Mouse (Mus musculus) thymus, postnatal 36 days (tissue): ENCODE results near the gene Bnip3.

Source experiments
- DNase-seq, 2 experiments: peaks; one replicate each; pipeline ENCODE4 v3.0.0; 2022; ENCODE audit warnings: mixed read lengths in 2 of 2

The Bnip3 gene

DNA sequence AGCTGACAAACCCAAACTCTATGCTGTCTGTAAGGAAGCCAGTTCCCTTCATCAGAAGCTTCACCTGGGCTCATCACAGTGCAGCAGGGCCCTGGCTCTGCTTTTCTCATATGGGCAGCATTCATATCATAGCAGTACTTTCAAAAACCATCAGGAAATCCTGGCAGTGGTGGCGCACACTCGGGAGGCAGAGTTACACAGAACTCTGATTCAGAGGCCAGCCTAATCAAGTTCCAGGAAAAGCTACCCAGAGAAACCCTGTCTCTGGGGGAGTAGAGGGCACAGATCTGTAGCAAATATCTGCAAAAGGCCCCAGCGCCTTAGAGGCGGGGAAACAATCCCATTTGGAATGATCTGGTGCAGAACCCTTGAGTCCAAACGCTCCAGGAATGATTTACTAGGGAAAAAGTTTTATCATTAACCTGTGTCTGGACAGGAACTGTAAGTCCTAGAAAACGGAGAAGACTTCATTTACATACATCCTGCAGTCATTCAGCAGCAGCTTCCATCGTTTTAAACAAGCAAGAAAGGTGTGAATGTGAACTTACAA, 5.4 kb downstream of the Bnip3 start:
- DNase-seq: no peak

DNA sequence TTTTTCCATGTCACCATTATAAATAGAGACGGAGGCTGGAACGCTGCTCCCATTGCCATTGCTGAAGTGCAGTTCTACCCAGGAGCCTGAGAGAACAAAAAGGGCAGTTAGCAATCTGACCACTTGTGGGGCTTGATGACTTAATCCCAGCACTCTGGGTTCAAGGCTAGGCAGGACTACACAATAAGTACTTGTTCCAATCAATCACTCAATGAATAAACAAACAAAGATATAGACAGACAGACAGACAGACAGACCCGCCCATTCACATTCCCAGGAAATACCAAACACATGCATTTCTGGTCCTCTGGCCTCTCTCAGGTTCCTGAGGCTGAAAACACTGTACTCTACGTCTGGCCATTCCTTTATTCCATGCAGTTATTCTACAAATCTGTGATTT, 10.6 kb downstream of the Bnip3 start:
- no peak for DNase-seq

DNA sequence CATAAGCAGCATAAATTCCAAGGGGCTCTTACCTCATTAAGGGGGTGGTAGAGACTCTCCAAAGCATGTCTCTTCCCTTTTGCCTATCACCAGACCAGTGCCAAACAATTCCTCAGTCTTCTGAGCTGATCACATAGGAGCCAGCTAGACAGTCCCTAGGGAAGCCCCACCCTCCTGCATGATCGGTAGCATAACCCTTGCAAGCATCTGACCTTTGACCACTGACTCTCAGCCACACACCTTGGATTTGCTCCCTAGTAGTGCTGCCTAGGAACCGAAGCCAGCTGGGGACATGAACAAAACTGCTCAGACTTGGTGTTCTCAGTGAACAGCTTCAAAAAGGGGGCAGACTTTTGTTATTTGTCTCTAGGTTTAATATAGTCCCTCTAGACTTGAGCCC, 11.2 kb downstream of the Bnip3 start:
- no peak for DNase-seq

DNA sequence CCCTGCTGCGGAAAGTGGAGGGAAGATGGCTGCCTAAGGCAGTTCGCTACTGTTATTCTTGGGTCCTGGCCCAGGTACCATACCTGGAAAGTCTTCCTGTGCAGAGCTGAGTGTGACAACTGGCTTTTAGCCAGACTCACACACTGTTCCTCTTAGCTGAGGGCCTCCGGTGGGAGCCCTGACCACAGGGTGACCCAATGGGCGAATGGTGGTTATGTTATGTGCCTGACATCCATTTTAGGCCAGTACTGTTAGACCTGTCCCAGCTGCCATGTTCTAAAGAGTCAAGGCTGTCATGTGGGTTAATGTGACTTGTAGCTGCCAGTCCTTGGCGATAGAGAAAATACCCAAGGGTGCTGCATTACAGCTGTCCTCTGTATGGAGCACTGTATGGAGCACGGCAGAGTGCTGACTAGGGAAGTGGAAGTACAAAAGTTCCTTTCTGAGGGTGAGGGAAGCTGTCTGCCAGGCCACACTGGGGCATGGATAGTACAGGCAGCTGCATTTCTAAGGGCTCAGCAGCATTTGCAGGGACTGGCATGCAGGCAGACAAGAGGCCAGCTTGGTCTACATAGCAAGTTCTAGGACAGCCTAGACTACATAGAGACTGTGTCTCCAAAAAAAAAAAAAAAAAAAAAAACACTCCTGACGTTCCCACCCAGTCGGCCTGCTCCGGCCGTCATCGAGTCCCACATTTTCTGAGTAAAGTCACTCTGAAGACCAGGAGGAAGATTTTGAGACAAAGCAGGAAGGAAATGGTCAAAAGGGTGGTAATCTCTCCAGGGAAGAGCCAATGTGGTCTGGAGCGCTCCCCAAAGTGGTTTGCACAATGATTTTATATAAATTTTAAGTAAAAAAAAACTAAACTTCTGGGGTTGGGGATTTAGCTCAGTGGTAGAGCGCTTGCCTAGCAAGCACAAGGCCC, 23.7 kb downstream of the Bnip3 start:
- no peak for DNase-seq

DNA sequence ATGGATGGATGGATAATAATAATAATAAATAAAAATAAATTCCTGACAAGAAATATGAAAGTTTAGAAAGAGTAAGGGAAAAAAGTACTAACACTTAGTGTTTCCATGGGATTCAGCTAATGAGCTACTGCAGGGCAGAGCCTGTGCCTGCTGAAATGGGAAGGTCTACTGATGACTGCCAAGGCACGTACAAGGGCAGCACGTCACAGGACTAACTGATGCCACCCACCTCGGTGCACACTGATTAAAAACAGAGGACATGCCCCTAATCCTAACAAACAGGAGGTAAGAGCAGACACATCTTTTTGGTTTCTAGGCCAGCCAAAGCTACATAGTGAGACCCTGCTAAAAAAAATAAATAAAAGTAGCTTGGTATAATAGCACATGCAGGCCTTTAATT, 25.6 kb downstream of the Bnip3 start:
- no peak for DNase-seq

DNA sequence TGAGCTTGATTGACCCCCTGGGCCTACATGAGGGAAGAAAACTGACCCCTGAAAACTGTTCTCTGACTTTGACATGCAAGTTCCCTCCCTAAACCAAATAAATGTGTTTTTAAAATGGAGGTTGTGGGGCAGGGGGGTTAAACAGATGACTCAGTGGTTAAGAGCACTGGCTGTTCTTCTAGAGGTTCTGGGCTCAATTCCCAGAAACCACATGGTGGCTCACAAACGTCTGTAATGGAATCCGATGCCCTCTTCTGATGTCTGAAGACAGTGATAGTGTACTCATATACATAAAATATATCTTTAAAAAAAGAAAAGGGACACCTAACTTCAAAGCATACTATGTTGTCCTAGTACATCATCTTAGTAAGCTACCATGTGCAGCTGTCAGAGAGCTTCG, 34.3 kb downstream of the Bnip3 start:
- no peak for DNase-seq

DNA sequence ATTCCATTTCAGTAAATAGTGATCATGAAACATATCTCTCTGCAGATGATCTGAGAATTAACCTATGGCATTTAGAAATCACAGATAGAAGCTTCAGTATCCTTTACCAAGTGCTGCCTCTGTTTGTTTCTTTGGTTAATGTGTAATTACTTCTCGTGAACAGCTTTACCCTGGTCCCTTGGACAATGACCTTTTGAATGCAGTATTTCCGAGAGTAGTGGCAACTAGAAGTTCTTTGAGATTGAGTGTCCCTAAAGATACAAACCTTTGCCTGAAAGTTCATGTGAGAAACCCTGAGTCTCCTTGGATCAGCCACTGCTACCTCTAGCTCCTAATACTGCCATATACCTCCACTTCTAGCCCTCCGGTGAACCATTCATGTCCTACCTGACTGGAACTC, 36.4 kb downstream of the Bnip3 start:
- DNase-seq: no peak

DNA sequence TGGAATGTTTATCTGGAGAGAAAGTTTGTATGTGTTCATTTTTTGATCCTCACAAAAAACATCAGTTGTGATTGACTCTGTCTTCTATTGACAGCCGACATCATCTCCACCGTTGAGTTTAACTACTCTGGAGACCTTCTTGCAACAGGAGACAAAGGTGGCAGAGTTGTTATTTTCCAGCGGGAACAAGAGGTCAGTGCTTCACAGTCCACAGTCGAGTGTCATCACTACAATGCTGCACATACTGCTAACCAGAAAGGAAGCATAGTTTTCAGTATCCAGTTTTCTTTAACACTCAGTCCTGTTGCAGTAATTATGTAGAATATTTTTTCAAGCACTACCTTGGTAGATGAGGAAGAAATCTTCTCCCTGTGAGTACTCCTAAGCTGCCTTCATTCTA, 41.0 kb downstream of the Bnip3 start:
- no peak for DNase-seq

DNA sequence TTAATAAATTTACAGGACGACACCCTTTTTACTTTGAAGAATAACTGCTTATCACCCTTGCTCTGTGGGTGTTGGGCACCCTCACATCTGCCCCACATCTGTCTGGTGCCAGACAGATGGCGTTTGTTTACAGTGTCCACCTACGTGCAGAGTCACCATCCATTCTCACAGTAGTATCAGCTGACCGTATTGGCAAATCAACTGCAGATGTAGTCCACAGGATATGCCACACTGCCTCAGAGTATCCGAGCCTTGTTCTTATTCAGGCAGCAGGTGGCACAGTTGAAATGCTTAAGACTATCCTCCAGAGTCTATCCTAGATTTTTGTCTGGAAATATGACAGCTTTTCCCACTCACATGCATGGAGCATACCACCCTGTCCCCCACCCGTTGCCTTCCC, 42.0 kb downstream of the Bnip3 start:
- DNase-seq: no peak

DNA sequence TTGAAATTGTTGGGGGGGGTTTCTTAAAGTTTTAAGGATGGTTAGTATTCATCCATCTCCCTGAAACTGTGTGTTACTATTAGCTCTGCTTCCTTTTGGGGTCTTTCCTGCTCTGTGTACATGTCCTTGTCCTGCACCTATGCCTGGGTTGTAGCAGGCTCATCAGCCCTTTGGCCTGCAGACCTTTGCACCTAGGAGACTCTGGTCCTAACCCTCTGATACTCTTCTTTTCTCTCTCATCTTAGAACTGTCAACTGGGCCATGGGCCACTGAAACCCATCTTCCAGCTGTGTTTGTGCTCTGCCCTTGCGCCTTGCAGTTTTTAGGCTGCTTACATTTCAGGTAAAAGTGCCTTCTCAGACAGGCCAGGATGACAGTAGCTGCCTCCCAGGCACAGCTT, 44.5 kb downstream of the Bnip3 start:
- DNase-seq: no peak

DNA sequence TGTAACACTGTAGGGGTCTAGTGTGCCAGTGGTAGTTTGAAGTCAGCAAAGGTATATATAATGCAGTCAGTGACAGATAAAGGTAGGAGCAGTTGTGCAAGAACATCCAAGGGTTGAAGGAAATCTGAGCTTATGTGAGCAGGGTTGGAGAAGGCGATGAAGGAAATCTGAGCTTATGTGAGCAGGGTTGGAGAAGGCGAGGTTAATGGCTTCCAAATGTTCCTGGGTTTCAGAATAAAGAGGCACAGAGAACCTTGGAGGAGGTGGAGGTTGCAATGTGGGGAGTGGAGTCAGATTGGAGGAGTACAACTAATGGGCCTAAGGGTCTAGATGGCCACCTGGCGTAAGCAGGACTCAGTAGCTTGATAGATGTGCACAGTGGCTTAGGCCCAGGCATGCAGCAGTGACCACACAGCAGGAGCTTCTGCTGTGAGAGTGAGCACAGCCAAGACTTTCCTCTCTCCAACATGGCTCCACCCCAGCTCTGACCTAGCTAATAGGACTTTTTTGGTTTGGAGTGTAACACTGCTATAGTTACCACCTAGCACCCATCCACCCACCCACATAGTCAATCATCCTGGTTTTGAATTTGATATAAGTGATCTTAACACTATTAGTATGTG, 45.3 kb downstream of the Bnip3 start:
- DNase-seq: no peak

DNA sequence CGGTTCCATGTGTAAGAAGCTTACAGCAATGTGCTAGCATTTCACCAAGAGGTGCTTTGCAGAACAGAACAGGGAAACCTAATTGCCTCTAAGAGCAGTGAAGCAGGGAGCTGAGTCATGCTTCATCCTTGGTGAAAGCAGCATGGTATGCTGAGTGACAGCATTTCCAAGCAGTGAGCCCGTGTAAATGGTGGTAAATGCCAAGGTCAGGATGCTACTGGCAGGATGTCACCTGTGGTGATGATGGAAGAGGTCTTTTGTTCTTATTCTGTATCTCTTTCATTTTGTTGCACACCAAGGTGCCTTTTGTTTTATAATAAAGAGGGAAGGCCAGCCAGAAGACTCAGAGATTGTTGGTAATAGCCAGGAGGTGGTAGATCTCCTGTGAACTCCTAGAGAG, 52.6 kb downstream of the Bnip3 start:
- DNase-seq: no peak

DNA sequence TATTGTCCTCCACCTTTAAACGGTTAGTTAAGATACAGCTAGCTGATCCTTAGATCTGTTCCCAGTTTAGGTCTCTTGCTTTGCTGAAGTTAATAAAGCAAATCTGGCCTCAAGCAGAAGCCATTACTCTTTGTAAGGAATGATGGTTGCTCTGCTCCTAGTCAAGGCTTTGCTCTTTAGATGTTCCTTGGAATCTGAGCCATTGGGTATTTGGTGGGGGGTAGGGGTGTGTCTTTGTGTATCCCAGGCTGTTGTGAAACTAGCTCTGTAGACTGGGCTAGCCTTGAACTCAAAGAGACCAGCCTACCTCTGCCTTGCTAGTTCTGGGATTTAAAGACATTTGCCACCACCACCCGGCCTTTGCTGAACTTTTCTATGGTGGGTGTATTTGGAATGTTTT, 55.1 kb downstream of the Bnip3 start:
- DNase-seq: no peak

DNA sequence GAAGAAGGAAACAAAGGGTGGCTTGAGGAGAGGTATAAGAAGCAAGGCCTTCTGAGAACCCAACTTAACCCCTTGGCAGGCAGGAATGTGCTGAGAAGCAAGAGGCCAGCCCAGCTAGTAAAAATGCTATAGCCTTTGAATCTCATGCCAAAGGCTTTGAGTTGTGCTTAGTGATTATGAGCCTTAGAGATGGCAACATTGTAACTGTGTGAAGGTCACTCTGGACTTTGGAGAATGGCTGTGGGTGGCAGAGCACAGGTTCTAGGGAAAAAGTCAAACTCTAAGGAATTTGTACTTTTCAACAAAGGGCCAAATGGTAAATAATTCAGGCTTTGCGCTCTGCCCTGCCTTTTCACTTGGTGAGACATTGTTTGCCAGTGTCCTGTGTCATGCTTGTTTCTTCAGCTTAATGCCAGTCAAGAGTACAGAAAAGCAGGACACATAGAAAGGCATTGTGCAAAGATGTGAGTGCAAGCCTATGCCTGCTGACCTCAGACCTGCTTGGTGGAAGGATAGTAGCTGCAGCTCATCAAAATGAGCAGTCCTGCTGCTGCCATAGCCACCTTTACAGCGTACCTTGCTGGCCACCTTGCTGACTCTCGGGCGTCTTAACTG, 55.8 kb downstream of the Bnip3 start:
- DNase-seq: no peak

DNA sequence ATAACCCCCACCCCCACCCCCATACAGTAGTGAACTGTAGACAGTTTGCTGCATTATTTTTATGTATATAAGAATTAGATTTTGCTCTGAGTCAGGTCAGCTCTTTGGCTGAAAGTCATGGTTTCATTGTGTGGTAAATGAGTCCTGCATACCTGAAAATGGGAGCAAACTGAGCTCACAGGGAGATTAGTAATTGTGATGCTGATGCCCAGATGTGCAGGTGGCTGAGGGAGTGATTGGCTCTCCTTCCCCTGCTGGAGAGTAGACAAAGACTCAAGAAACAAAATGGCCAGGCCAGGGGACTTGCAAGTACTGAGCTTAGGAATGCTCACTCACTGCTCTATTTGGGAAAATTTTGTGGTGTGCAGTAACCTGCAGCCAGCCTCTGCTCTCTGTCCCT, 59.2 kb downstream of the Bnip3 start:
- no peak for DNase-seq

DNA sequence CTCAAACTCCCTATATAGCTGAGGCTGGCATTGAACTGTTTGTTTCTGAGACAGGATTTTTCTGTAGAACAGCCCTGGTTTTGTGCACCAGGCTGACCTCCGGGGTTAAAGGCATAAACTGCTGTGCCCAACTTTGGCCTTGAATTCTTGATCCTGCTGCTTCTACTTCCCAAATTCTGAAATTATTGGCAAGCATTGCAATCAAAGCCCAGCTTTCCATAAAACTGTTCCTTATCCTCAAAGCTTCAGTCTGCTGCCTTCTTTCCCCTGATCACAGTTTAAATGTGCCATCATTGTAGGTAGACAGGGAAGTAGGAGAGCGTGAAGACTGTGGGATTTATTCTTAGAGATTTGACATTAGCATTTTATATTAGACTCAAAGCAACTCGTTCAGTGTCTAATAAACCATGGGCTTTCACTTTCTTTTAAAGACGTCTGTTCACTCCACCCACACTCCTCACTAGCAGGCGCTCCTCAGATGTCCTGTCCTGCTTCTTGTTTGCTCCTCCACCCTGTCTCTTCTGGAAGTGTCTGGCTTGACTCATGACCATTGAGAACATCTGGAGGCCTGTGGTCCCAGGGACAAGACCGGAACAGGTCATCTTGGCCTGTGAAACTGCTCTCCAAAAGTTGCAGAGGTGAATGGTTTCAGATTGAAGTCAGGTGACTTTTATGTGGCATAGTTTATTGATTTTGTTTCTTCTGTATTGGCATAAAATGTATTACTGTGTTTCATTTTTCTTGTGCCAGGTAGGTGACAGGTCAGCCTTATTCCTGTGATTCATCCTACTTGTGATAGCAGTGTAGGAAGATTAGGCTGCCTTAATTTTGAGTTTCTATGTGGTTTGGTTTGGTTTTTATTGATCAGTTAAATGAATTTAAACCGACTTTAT, 61.0 kb downstream of the Bnip3 start:
- no peak for DNase-seq

DNA sequence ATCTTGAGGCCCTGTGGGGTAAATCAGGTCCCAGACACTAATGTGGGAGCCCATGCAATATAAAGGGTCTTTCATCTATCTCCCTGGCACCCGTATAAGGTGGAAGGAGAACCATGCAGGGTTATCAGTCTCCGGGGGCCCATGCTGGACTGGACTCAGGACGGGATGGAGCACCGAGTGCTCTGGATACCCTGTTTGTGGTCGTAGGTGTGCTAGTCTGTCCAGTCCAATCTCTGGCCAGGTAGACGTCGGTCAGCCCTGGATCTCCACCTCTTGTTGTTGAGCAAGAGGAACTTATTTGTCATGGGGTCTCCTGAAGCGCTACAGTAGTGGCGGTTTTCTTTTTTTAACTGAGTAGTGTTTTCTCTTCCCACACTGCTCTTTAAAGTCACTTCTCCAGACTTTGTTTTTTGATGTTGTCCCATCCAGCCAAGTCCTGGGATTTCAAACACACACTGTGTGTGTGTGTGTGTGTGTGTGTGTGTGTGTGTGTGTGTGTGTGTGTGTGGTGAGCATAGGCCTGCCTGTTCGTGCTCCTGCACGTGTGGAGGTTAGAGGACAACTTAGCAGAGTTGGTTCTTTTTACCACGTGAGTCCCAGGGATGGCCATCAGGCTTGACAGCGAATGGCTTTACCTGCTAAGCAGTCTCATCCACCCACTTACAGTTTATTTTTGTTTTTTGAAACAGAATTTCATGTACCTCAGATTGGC, 61.8 kb downstream of the Bnip3 start:
- DNase-seq: peak in 1 of 2 experiments; percentile 11

DNA sequence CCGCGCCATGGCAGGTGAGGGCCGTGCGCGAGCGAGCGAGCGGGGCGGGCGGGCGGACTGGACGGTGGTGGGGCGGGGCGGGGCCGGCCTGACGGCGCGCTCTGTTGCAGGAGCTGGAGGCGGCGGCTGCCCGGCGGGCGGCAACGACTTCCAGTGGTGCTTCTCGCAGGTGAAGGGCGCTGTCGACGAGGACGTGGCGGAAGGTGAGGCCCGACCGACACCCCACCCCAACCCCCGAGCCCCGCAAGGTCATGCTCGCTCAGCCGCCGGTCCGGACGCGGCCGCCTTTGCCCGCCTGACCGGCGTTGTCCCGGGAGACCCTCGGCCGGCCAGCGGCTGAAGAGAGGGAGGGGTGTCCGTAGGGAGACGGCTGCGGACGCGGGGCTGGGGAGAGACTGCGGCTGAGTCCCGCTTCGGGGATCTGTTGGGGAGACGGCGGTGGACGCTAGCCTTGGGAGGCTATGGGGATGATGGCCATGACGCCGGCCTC, 62.8 kb downstream of the Bnip3 start:
- no peak for DNase-seq

DNA sequence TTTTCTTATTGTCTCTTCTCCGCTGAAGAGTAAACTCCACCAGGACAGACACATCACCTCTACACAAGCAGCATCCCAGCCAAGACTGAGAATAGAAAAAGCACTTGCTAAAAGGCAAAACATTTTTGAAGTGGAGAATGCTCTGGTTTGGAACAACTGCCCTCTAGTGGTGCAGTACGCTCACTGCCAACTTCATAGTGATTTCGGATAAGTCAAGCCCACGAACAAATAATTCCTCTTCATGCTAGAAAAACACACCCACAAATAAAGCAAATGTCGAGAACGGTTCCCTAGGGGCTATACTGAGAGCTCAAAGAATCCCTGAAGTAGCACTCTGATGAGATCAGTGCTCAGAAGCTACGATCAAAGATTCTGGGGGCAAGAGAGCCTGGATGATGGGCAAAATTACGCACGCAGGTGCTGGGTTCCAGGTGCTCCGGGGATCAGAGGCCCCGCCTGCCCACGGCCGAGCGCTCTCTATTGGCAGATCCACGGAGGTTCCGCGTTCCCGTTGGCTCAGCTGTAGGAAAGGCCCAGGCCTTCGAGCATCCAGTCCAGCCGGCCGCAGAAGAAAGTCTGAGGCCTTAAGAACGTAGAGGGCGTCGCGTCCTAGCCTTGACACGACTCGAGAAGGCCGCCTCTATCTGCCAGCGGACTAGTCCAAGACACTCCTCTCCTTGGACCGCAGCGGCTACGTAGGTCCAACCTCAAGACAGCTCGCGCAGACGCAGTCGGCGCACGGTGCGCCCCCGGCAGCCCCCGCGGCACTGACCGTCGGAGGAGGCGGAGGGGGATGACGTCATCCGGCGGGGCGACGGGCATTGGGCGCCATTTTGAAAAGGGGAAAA, 63.6 kb downstream of the Bnip3 start, which contains the start of the genes Ppp2r2d and Mapk1ip1:
Gene Ppp2r2d (plus strand): TSS at position 536 of the 848 bp plus-strand sequence.
Gene Mapk1ip1 (minus strand): TSS at position 730 of the 848 bp plus-strand sequence.
- peak; percentile 93 to 94 for DNase-seq

DNA sequence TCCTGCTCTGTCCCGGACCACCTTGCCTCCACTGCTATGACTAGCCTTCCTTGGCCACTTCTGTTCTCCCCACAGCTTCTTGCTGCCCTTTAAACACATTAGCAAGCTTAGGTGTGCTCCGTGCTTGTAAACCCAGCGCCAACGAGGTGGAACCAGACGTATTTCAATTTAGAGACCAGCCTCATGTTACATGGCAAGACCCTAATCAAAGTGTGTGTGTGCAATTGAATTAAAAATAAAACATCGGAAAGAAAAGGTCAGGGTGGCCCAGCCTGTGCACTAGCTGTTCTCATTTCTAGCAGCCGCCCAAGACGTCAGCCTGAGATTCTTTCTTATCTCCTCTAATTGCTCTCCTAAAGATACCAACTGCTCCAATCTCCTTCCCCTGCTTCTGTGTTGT, 64.2 kb downstream of the Bnip3 start:
- DNase-seq: no peak

DNA sequence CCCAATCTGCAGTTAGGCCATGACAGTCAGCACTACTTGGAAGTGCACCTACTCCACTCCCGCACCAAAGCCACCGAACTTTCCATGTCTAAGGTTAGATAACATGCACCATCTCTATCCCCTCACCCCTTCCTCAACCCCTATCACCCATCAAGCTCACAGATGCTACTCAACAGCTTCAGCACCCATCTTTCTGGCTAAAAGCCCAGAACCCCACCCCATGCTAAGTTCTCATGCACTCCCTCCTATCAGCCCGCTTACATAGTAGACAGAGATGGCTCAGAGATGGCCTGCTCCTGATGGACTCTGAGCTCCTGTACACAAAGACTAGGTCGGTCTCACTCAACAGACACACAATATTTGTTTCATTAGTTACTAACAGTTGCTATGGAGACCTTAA, 65.9 kb downstream of the Bnip3 start:
- no peak for DNase-seq
